In the genomic region with DNA sequence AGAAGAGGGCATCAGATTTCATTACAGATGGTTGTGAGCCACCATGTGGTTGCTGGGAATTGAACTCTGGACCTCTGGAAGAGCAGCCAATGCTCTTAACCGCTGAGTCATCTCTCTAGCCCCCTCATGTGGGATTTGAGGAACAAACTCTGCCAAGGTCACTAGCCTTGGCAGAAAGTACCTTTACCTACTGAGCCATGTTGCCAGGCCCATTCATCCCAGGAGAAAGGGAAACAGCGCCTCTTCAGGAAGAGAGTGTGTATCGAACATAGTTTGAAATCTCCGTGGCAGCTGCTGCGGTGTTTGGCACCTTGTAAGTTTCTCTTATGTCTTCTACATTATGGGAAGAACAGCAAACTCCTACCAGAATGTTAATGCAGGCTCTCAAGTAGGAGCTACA, we compare ENCODE assay signal across 20 mouse cellular contexts.
DNase-seq lines count a peak whose midpoint lies in the region; ATAC-seq and TF ChIP-seq lines count a peak whose summit lies in the region.
"Had no signal": no experiment of that assay in that cellular context is flagged by ENCODE, and none has a peak within 500 bp of the region (broad histone marks: within the 10 kb centered on the region; RNA-seq: fewer than 3 reads in every experiment).

No protein-coding gene starts in this region.

- DNase-seq in forebrain, postnatal 0 days = no peak
- no peak for DNase-seq in forebrain, embryonic 11.5 days (ENCODE audit: low spot score)
- no peak for DNase-seq in layer of hippocampus, adult 2 months (ENCODE audit: low spot score in 2 of 2)
- DNase-seq in layer of hippocampus, adult 11-12 months (ENCODE audit: low spot score) = no peak
- DNase-seq in 3T3-L1 (ENCODE audit: low read depth, low spot score) (peak; percentile 62), NIH3T3 (ENCODE audit: low read depth) (peak; percentile 78)
- DNase-seq in embryo, embryonic 10.5 days (ENCODE audit: low spot score) = no peak
- DNase-seq in gastrocnemius, postnatal 25 days = no peak
- DNase-seq: adrenal gland, postnatal 14 days; cerebellum, adult 11 months; cerebellum, postnatal 14 days; embryo, embryonic 11 days; heart, postnatal 14 days; kidney, adult 8-10 months; kidney, postnatal 36 days; lung, postnatal 14 days; right cerebral cortex, postnatal 4 days; thymus, postnatal 4 days had no signal

- H3K36me3 ChIP-seq in forebrain, postnatal 0 days (ENCODE audit: insufficient read depth) = no peaks in the 10 kb centered on the region
- no peaks in the 10 kb centered on the region for H3K36me3 ChIP-seq in forebrain, embryonic 11.5 days (ENCODE audit: control insufficient read depth, insufficient read depth, low read length)
- H3K36me3 ChIP-seq: hindbrain, embryonic 12.5 days had no signal

- no peak for ATAC-seq in forebrain, postnatal 0 days
- ATAC-seq in forebrain, embryonic 11.5 days (replicated peaks; ENCODE audit: low FRiP score) = no peak
- ATAC-seq: Patski had no signal

- 69% methylated on average over 5 of the region's 5 CpGs for WGBS in forebrain, postnatal 0 days
- WGBS in forebrain, embryonic 11.5 days = 79% methylated on average over 5 of the region's 5 CpGs

- no peak overlapping the region for H3K4me3 ChIP-seq in forebrain, postnatal 0 days (ENCODE audit: low read depth, low read length)
- no peak overlapping the region for H3K4me3 ChIP-seq in forebrain, embryonic 11.5 days (ENCODE audit: low read depth, low read length)
- H3K4me3 ChIP-seq in layer of hippocampus, adult 2 months = no peak overlapping the region
- H3K4me3 ChIP-seq: hindbrain, embryonic 12.5 days had no signal

- no peak overlapping the region for H3K27ac ChIP-seq in forebrain, postnatal 0 days (ENCODE audit: low read depth, low read length)
- H3K27ac ChIP-seq in forebrain, embryonic 11.5 days (ENCODE audit: low read depth, low read length) = no peak overlapping the region
- no peak overlapping the region for H3K27ac ChIP-seq in layer of hippocampus, adult 2 months
- H3K27ac ChIP-seq: hindbrain, embryonic 12.5 days had no signal

- H3K4me1 ChIP-seq in forebrain, postnatal 0 days (ENCODE audit: insufficient read depth) = no peaks in the 10 kb centered on the region; the same call in 1 of the 2 replicates
- H3K4me1 ChIP-seq in forebrain, embryonic 11.5 days (replicated peaks; ENCODE audit: control insufficient read depth, insufficient read depth, low read length) = no peaks in the 10 kb centered on the region
- H3K4me1 ChIP-seq: hindbrain, embryonic 12.5 days had no signal

- peak; percentile 10; the same call in 1 of the 2 replicates for TF ChIP-seq CTCF in forebrain, postnatal 0 days (IDR thresholded peaks at IDR 0.05; ENCODE audit: low read depth)
- peak; percentile 27; the same call in 1 of the 2 replicates for TF ChIP-seq CTCF in layer of hippocampus, adult 2 months (conservative IDR thresholded peaks at IDR 0.05)

- H3K4me2 ChIP-seq in forebrain, postnatal 0 days (ENCODE audit: low read depth) = no peak overlapping the region
- H3K4me2 ChIP-seq in forebrain, embryonic 11.5 days (ENCODE audit: low read depth, low read length, severe bottlenecking) = no peak overlapping the region
- H3K4me2 ChIP-seq: hindbrain, embryonic 12.5 days had no signal

- H3K9ac ChIP-seq in forebrain, postnatal 0 days = no peak overlapping the region
- H3K9ac ChIP-seq in forebrain, embryonic 11.5 days (ENCODE audit: low read length) = no peak overlapping the region
- H3K9ac ChIP-seq: hindbrain, embryonic 12.5 days had no signal

- no peaks in the 10 kb centered on the region for H3K27me3 ChIP-seq in forebrain, postnatal 0 days (ENCODE audit: insufficient read depth, low read length)
- H3K27me3 ChIP-seq in forebrain, embryonic 11.5 days (ENCODE audit: control insufficient read depth, insufficient read depth, low read length) = no peaks in the 10 kb centered on the region
- H3K27me3 ChIP-seq: hindbrain, embryonic 12.5 days; Patski had no signal

- H3K9me3 ChIP-seq in forebrain, postnatal 0 days (ENCODE audit: low read length) = no peaks in the 10 kb centered on the region
- no peaks in the 10 kb centered on the region for H3K9me3 ChIP-seq in forebrain, embryonic 11.5 days (ENCODE audit: control insufficient read depth, low read length)
- H3K9me3 ChIP-seq: hindbrain, embryonic 12.5 days had no signal

Comparison
In these comparisons a context has a peak if more than half of its experiments do, and no peak if none do; other contexts are left out.
1. DNase-seq: peak in 3T3-L1 (single experiment) and NIH3T3 (single experiment); none in forebrain, postnatal 0 days (single experiment), forebrain, embryonic 11.5 days (single experiment), layer of hippocampus, adult 2 months (0 of 2), layer of hippocampus, adult 11-12 months (single experiment), embryo, embryonic 10.5 days (single experiment) and gastrocnemius, postnatal 25 days (single experiment).